Mouse (Mus musculus) layer of hippocampus, postnatal 14 days (tissue): ENCODE measurements around the gene Tmem86a. TPM values are rescaled to one million over a fixed set of nuclear protein-coding genes. Genes with fewer than 3 reads are reported as not detected.

Source experiments
- DNase-seq, 2 experiments: peaks; one replicate each; pipeline ENCODE4 v3.0.0; 2021 to 2022; ENCODE audit warnings: low spot score in 2 of 2, mixed read lengths in 1 of 2
- long read RNA-seq, 2 experiments: library from polyadenylated mRNA; stranded (forward); transcript quantifications; one replicate each; pipeline ENCODE4 v2.0.0; 2021
- total RNA-seq, 2 experiments: library from RNA; stranded (reverse); gene quantifications; 2 replicates each; pipeline ENCODE4 v1.2.3; 2021

Tmem86a gene
- total RNA-seq: 10 to 100 TPM; 15.5 to 16.5 TPM
- long read RNA-seq, experiment 1, transcript Tmem86a-201 (3 exons, 1,831 nt): major isoform, 28 of 29 reads
- long read RNA-seq, experiment 1, partial matches to known transcripts: 0 of 29 reads
- long read RNA-seq, experiment 1, other reads (novel, unspliced or antisense): 1 of 29 reads
- long read RNA-seq, experiment 2, transcript Tmem86a-201 (3 exons, 1,831 nt): major isoform, 23 of 28 reads
- long read RNA-seq, experiment 2, partial matches to known transcripts: 1 of 28 reads
- long read RNA-seq, experiment 2, other reads (novel, unspliced or antisense): 4 of 28 reads

- peak; percentile 94 to 96 for DNase-seq
These were observed at the start of gene Tmem86a for GRCm38 (mm10) chr7:47050366-47050765. Gene Tmem86a (plus strand): TSS chr7:47050601.

- peak in 1 of 2 experiments; percentile 54 for DNase-seq
These were observed 49.8 kb upstream of the Tmem86a start for GRCm38 (mm10) chr7:47000644-47000983.

GRCm38 (mm10) chr7:47001125-47001899 lies 49.1 kb upstream of the Tmem86a start:
- no peak for DNase-seq

GRCm38 (mm10) chr7:47001900-47002275 lies 48.5 kb upstream of the Tmem86a start:
- DNase-seq: no peak

- no peak for DNase-seq
These were observed 46.8 kb upstream of the Tmem86a start for GRCm38 (mm10) chr7:47003411-47004115.

GRCm38 (mm10) chr7:47007109-47007780 lies 43.2 kb upstream of the Tmem86a start:
- no peak for DNase-seq

GRCm38 (mm10) chr7:47007818-47008167 lies 42.6 kb upstream of the Tmem86a start:
- DNase-seq: no peak

GRCm38 (mm10) chr7:47008168-47008993 lies 42.0 kb upstream of the Tmem86a start, which contains the start of gene Spty2d1:
Gene Spty2d1 (minus strand): TSS chr7:47008411.
- peak; percentile 99 to 100 for DNase-seq

- DNase-seq: no peak
These were observed 37.2 kb upstream of the Tmem86a start for GRCm38 (mm10) chr7:47013131-47013767.

- no peak for DNase-seq
These were observed 35.6 kb upstream of the Tmem86a start for GRCm38 (mm10) chr7:47014564-47015389.

GRCm38 (mm10) chr7:47015390-47016065 lies 34.9 kb upstream of the Tmem86a start:
- DNase-seq: peak; percentile 62 to 84

GRCm38 (mm10) chr7:47016602-47017001 lies 33.8 kb upstream of the Tmem86a start:
- DNase-seq: no peak

GRCm38 (mm10) chr7:47017146-47017545 lies 33.3 kb upstream of the Tmem86a start:
- DNase-seq: no peak

GRCm38 (mm10) chr7:47019641-47020040 lies 30.8 kb upstream of the Tmem86a start:
- peak in 1 of 2 experiments; percentile 37 for DNase-seq

GRCm38 (mm10) chr7:47020956-47021355 lies 29.4 kb upstream of the Tmem86a start:
- no peak for DNase-seq

- no peak for DNase-seq
These were observed 27.9 kb upstream of the Tmem86a start for GRCm38 (mm10) chr7:47022482-47022881.

GRCm38 (mm10) chr7:47023530-47023929 lies 26.9 kb upstream of the Tmem86a start:
- DNase-seq: peak; percentile 81 to 87

GRCm38 (mm10) chr7:47024454-47024853 lies 25.9 kb upstream of the Tmem86a start:
- DNase-seq: no peak

GRCm38 (mm10) chr7:47025429-47025828 lies 25.0 kb upstream of the Tmem86a start:
- DNase-seq: no peak
